Mouse (Mus musculus): ENCODE data around the gene Tubb4a. TPM values are rescaled to one million over a fixed set of nuclear protein-coding genes. Genes with fewer than 3 reads are reported as not detected.

The Tubb4a gene
- polyA plus RNA-seq, 1 experiment from 2014 or later, result 27.1 TPM

DNA sequence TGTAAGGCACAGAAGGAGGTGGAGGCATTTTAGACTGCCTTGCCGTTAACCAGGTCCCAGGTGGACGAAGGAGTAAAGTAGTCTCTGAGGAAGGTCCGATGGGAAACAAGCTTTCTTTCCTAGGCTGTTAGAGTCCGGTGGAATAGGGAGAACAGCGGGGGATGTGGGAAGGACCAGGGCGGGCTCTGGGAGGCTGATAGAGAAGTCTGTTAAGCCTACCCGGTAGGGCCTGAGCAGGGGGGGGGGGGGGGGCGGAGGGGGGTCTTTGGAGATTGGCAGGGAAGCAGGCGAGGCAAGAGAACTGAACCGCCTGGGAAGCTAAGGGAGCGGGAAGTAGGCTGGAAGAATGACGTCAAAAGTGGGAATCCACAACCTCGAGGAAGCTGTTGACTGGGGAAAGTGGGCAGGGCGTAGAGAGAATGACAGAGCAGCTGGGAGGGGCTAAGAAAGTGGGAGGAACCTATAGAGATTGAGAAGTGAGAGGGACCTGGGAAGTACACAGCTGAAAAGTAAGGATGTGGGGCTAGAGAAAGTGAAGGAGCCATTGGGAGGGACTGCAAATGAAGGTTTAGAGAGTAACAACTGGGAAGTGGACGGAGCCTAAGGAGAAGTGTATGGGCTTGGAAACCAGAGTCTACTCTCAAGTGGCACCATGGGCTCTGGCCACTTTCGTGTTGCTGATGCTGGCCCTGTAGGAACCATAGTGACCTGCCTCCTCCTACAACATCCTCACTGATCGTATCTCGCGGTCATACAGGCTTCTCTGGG lies 8.5 kb upstream of the Tubb4a start:
- Histone ChIP-seq H3K27me3 (replicated peaks) (no peaks in the 10 kb centered on the region), H3K9ac (no peak overlapping the region)
- 2% methylated on average over 18 of the region's 19 CpGs for WGBS

DNA sequence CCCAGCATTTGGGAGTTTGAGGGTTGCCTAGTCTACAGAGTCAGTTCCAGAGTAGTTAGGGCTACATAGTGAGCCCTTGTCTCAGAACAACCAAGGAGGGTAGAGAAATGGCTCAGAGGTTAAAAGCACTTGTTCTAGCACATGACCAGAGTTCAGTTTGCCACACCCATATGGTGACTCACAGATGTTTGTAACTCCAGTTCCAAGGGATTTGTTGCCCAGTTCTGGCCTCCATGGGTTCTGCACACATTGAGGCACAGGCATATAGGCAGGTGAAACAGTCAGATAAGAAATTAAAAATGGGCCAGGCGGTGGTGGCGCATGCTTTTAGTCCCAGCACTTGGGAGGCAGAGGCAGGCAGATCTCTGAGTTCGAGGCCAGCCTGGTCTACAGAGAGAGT lies 6.6 kb upstream of the Tubb4a start:
- Histone ChIP-seq H3K4me3 (replicated peaks) (no peak overlapping the region), H3K27me3 (replicated peaks) (no peaks in the 10 kb centered on the region), H3K9me3 (no peaks in the 10 kb centered on the region), H3K9ac (no peak overlapping the region), H3K4me2 (replicated peaks) (no peak overlapping the region), H3K4me1 (replicated peaks) (0 out of 2 replicates have a peak, but pooled peaks cover 2% of the 10 kb centered on the region), H3K36me3 (no peaks in the 10 kb centered on the region), H3K27ac (no peak overlapping the region)
- ATAC-seq, result peak; percentile 24
- WGBS, result 93% methylated on average over 3 of the region's 3 CpGs

More for the DNA sequence above, 8.5 kb upstream of the Tubb4a start:
- Histone ChIP-seq H3K27ac (no peak overlapping the region), H3K4me3 (replicated peaks) (peak overlapping the region; percentile 23), H3K4me1 (replicated peaks) (0 out of 2 replicates have a peak, but pooled peaks cover 2% of the 10 kb centered on the region), H3K9me3 (no peaks in the 10 kb centered on the region), H3K36me3 (no peaks in the 10 kb centered on the region), H3K4me2 (replicated peaks) (peak overlapping the region; percentile 52)
- ATAC-seq, result peak; percentile 92

DNA sequence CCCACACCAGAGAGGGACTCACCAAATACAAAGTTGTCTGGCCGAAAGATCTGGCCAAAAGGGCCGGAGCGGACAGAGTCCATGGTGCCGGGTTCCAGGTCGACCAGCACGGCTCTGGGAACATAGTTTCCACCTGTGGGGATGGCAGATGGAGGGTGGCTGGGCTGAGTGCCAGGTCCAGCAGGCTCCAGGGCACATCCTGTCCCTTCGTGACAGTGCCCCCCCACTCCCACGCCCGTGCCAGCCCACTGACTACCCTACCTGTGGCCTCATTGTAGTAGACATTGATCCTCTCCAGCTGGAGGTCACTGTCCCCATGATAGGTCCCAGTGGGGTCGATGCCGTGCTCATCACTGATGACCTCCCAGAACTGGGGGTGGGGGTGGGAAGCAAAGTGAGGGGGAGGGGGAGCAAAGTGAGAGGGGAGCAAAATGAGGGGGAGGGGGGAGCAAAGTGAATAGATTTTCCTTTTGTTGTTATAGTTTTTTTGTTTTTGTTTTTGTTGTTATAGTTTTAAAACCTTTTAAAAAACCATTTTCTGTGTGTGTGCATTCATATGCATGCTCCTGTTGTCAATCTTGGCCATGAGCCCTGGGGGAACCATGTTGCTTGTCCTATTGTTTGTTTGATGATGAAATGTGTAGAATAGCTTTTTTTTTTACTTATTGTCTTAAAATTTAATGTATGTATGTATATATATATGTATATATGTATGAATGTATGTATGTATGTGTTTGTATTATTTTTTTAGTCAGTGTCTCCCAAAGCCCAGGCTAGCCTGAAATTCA lies 1.4 kb downstream of the Tubb4a start:
- Histone ChIP-seq H3K36me3 (no peaks in the 10 kb centered on the region), H3K4me3 (replicated peaks) (no peak overlapping the region), H3K4me1 (replicated peaks) (peaks cover 9% of the 10 kb centered on the region), H3K9ac (no peak overlapping the region), H3K4me2 (replicated peaks) (no peak overlapping the region), H3K27me3 (replicated peaks) (no peaks in the 10 kb centered on the region; the same call in 1 of the 2 replicates), H3K9me3 (no peaks in the 10 kb centered on the region), H3K27ac (no peak overlapping the region)
- 88% methylated on average over 11 of the region's 11 CpGs for whole genome bisulfite sequencing
- ATAC-seq, result no peak

DNA sequence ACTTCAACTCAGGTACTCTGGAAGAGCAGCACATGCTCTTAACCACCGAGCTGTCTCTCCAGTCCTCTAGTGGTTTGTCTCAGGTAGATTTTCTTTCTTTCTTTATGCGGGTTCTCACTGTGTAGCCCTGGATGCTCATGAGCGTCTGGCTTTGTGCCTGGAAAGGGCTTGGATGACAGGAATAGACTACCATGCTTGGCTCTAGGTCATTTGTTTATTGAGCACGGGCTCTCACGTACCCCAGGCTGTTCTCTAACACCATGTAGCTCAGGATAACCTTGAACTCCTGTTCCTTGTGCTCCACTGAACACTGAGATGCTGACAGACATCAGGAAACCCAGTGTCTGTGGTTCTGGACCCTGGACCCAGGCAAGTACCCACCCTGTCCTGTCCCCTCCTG lies 5.1 kb downstream of the Tubb4a start:
- Histone ChIP-seq H3K27me3 (replicated peaks) (no peaks in the 10 kb centered on the region; the same call in 1 of the 2 replicates), H3K4me2 (replicated peaks) (no peak overlapping the region), H3K27ac (no peak overlapping the region), H3K9ac (no peak overlapping the region), H3K4me3 (replicated peaks) (no peak overlapping the region), H3K4me1 (replicated peaks) (peaks cover 23% of the 10 kb centered on the region), H3K9me3 (no peaks in the 10 kb centered on the region), H3K36me3 (no peaks in the 10 kb centered on the region)
- ATAC-seq, result no peak
- WGBS, result 78% methylated on average over 5 of the region's 5 CpGs

DNA sequence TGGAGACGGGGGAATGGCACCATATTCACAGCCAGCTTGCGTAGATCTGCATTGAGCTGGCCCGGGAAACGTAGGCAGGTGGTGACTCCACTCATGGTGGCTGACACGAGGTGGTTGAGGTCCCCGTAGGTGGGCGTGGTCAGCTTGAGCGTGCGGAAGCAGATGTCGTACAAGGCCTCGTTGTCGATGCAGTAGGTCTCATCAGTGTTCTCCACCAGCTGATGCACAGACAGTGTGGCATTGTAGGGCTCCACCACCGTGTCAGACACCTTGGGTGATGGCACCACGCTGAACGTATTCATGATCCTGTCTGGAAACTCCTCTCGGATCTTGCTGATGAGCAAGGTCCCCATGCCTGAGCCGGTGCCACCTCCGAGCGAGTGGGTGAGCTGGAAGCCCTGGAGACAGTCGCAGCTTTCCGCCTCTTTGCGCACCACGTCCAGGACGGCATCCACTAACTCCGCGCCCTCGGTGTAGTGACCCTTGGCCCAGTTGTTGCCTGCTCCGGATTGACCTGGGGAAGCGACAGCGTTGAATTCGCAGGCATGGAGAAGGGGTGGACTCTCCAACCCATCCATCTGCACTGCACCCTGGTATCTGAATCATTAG lies 6.2 kb downstream of the Tubb4a start:
- H3K9ac ChIP-seq, result no peak overlapping the region
- no peaks in the 10 kb centered on the region for H3K27me3 ChIP-seq (replicated peaks)
- H3K9me3 ChIP-seq, result no peaks in the 10 kb centered on the region
- H3K36me3 ChIP-seq, result no peaks in the 10 kb centered on the region
- H3K4me1 ChIP-seq (replicated peaks), result peaks cover 17% of the 10 kb centered on the region; the same call in 1 of the 2 replicates
- no peak overlapping the region for H3K4me2 ChIP-seq (replicated peaks)
- no peak for ATAC-seq
- H3K4me3 ChIP-seq (replicated peaks), result no peak overlapping the region
- no peak overlapping the region for H3K27ac ChIP-seq
- 93% methylated on average over 31 of the region's 31 CpGs for WGBS

DNA sequence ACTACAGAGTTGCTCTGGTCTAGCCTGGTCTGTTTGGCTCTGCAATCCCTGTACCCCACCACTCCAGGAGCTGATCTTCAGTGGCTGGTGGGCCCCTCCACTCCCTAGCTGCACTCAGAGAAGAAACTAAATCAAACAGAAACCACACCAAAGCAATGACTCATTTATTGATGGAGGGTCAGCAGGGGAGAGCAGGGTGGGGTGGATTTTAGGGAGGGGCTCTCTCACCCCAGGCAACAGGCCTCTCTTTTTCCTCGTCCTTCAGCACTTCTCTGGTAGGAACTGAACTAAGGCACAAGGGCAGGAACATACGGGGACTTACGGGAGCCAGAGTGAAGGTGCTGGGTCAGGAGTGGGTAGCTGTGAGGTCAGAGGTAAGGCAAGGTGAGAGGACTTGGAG lies 7.7 kb downstream of the Tubb4a start:
- no peaks in the 10 kb centered on the region for H3K27me3 ChIP-seq (replicated peaks)
- H3K9me3 ChIP-seq, result no peaks in the 10 kb centered on the region
- H3K9ac ChIP-seq, result no peak overlapping the region
- H3K4me3 ChIP-seq (replicated peaks), result no peak overlapping the region
- H3K4me1 ChIP-seq (replicated peaks), result peaks cover 17% of the 10 kb centered on the region; the same call in 1 of the 2 replicates
- WGBS, result 32% methylated on average over 3 of the region's 3 CpGs
- peak; percentile 63 for ATAC-seq
- H3K36me3 ChIP-seq, result no peaks in the 10 kb centered on the region
- no peak overlapping the region for H3K4me2 ChIP-seq (replicated peaks)
- H3K27ac ChIP-seq, result no peak overlapping the region

DNA sequence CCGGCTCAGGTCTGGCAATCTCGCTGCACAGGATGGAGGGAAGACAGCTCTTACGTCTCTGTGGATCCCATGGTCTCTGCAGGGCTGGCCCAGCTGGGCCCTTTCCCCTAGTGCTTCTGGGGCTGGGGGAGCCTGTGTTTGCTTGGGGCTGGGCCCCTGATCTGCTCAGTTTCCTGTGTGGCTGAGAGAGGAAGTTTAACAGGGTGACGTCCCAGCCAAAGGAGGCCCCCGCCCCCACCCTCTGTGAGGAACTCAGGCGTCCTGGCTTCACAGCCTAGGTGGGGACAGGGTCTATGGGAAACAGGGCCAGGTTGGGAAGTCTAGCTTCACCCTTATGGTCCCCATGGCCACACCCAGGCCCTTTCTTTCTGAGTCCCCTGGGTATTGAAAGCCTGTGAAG lies 9.2 kb downstream of the Tubb4a start, which contains the start of gene Dennd1c:
TSS of gene Dennd1c (minus strand) at position 179 of the 400 bp plus-strand sequence.
- WGBS, result 29% methylated on average over 6 of the region's 6 CpGs
- peaks cover 15% of the 10 kb centered on the region; the same call in 1 of the 2 replicates for H3K4me1 ChIP-seq (replicated peaks)
- ATAC-seq, result 0 out of 2 replicates have a peak, but pooled peaks have one; percentile 9

DNA sequence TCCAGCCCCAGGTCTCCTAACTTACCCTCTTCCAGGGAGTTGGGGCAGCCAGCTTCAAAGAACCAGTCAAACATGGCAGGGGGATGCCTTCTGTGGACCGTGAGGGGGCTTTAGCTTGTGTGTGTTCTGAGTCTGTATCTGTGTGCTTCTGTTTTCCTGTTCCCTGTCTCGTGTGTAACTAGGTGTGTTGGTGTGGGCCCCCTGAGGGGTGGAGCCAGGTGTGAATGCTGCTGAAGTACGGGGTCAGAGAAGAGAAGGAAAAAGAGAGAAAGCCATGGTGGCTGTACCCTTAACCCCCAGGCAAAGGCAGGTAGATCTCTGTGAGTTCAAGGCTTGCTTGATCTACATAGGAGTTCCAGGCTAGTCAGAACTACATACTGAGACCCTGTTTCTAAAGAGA lies 10.7 kb downstream of the Tubb4a start:
- WGBS, result 40% methylated on average over 3 of the region's 3 CpGs
- ATAC-seq, result no peak

More for the DNA sequence above, 9.2 kb downstream of the Tubb4a start, which contains the start of gene Dennd1c:
- H3K4me2 ChIP-seq (replicated peaks), result peak within 1 kb of the TSS; percentile 19; the same call in 1 of the 2 replicates
- H3K4me3 ChIP-seq (replicated peaks), result no peak within 1 kb of the TSS
- no peaks in the 10 kb centered on the region for H3K9me3 ChIP-seq
- H3K27ac ChIP-seq, result 0 out of 2 replicates have a peak within 1 kb of the TSS, but pooled peaks have one; percentile 17
- peak within 1 kb of the TSS; percentile 20; the same call in 1 of the 2 replicates for H3K9ac ChIP-seq
- no peaks in the 10 kb centered on the region for H3K36me3 ChIP-seq
- H3K27me3 ChIP-seq (replicated peaks), result no peaks in the 10 kb centered on the region

DNA sequence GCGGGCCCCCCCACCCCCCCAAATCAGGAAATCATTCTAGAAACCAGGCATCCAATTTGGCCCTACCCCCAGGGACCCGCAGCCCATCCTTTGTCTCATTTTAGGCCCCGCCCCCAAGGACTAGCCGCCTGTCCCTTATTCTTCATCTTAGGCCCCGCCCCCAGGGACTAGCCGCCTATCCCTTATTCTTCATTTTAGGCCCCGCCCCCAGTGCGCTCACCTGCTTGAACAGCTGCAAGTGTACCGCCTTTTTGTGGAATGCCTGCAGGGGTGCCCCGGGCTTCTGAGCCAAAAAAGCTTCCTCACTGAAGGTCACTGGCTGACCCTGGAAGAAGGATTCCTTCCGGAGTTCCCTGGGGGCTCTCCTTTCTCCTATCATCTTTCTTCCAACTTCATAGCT lies 16.9 kb downstream of the Tubb4a start:
- H3K4me3 ChIP-seq (replicated peaks), result no peak overlapping the region
- H3K4me1 ChIP-seq (replicated peaks), result peaks cover 7% of the 10 kb centered on the region; the same call in 1 of the 2 replicates
- no peak overlapping the region for H3K9ac ChIP-seq
- H3K9me3 ChIP-seq, result no peaks in the 10 kb centered on the region
- 5% methylated on average over 11 of the region's 11 CpGs for WGBS
- no peaks in the 10 kb centered on the region for H3K27me3 ChIP-seq (replicated peaks)
- no peaks in the 10 kb centered on the region for H3K36me3 ChIP-seq
- ATAC-seq, result peak; percentile 86
- H3K27ac ChIP-seq, result no peak overlapping the region
- peak overlapping the region; percentile 39 for H3K4me2 ChIP-seq (replicated peaks)

More for the DNA sequence above, 10.7 kb downstream of the Tubb4a start:
- Histone ChIP-seq H3K9me3 (no peaks in the 10 kb centered on the region), H3K36me3 (no peaks in the 10 kb centered on the region), H3K4me1 (replicated peaks) (peaks cover 15% of the 10 kb centered on the region; the same call in 1 of the 2 replicates), H3K9ac (no peak overlapping the region), H3K27me3 (replicated peaks) (no peaks in the 10 kb centered on the region), H3K27ac (no peak overlapping the region), H3K4me2 (replicated peaks) (no peak overlapping the region), H3K4me3 (replicated peaks) (no peak overlapping the region)

DNA sequence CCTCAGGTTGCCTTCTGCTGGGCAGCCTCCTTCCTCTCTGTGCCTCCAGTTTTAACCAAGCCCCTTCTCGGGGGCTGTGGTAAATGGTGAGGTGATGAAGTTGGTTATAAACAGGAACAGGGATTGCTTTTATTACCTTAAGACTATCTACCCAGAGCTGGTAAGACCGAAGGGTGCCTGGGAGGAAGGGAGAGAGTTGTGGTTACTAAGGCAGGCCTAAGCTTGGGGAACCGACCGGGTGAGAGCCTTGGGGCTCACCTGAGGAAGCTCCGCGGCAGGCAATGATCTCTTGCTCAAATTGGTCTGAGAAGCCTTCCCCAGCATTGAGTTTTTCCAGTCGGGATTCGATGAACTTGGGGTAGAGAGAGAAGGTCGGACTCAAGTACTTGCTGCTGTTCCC lies 17.3 kb downstream of the Tubb4a start:
- peak; percentile 55 for ATAC-seq
- H3K4me1 ChIP-seq (replicated peaks), result peaks cover 10% of the 10 kb centered on the region; the same call in 1 of the 2 replicates
- H3K27ac ChIP-seq, result no peak overlapping the region
- no peaks in the 10 kb centered on the region for H3K9me3 ChIP-seq
- H3K27me3 ChIP-seq (replicated peaks), result no peaks in the 10 kb centered on the region
- H3K4me2 ChIP-seq (replicated peaks), result peak overlapping the region; percentile 39
- WGBS, result 11% methylated on average over 9 of the region's 9 CpGs
- no peaks in the 10 kb centered on the region for H3K36me3 ChIP-seq
- no peak overlapping the region for H3K4me3 ChIP-seq (replicated peaks)
- no peak overlapping the region for H3K9ac ChIP-seq

DNA sequence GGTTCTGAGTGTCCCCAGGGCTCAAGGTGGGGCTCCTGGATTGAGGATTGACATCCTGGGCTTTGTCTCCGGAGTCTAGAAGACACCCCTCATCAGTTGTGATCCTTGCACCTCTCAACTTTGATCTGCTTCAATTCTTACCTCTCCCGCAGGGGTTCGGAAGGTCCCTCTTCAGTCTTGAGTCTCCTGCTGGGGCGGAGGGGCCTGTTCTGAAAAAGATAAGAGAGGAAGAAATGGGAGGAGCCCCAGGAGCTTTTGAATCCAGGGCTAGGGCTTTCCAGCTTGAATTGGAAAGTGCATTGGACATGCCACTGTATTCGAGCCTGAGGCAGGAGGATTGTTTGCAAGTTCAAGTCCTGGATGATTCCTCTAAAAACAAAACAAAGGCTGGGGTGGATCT lies 20.7 kb downstream of the Tubb4a start:
- ATAC-seq, result no peak
- peaks cover 13% of the 10 kb centered on the region for H3K27me3 ChIP-seq (replicated peaks)
- H3K4me1 ChIP-seq (replicated peaks), result peaks cover 12% of the 10 kb centered on the region; the same call in 1 of the 2 replicates
- no peak overlapping the region for H3K4me3 ChIP-seq (replicated peaks)
- no peak overlapping the region for H3K27ac ChIP-seq
- 64% methylated on average over 5 of the region's 5 CpGs for WGBS
- H3K9ac ChIP-seq, result no peak overlapping the region
- H3K36me3 ChIP-seq, result no peaks in the 10 kb centered on the region
- H3K9me3 ChIP-seq, result no peaks in the 10 kb centered on the region
- H3K4me2 ChIP-seq (replicated peaks), result no peak overlapping the region

DNA sequence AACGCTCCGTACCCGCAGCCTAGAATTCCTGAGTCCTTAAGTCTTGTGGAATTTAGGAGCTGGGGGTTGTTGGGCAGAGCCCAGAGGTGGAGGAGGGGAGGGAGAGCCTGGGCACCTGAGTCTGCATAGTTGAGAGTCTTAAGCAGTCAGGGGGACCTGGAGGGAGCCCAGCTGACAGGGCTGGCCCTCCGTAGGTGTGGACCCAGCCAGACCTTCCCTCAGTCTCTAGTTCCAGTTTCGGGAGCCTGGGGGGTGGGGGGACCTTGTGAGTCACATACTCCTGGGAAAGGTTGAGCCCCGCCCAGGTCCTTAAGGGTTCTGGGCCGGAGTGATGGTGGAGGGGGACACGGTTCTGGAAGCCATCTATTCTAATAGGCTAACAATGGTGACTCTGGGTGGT lies 24.6 kb downstream of the Tubb4a start:
- Histone ChIP-seq H3K36me3 (no peaks in the 10 kb centered on the region), H3K4me3 (replicated peaks) (peak overlapping the region; percentile 46), H3K4me1 (replicated peaks) (peaks cover 22% of the 10 kb centered on the region; the same call in 1 of the 2 replicates), H3K27me3 (replicated peaks) (peaks cover 22% of the 10 kb centered on the region), H3K9me3 (no peaks in the 10 kb centered on the region), H3K9ac (peak overlapping the region; percentile 46), H3K27ac (0 out of 2 replicates have a peak overlapping the region, but pooled peaks have one; percentile 22), H3K4me2 (replicated peaks) (peak overlapping the region; percentile 54)
- 10% methylated on average over 8 of the region's 8 CpGs for WGBS
- no peak for ATAC-seq
